Mouse (Mus musculus) thymus, postnatal 25 days (tissue): Measurements from ENCODE around the gene Hoxb8.
A peak's percentile ranks its signal among the peaks of the same experiment; 100 is the strongest.

Experiments used
- DNase-seq: peaks from one replicate; pipeline ENCODE4 v3.0.0; 2022

Hoxb8 gene

DNA sequence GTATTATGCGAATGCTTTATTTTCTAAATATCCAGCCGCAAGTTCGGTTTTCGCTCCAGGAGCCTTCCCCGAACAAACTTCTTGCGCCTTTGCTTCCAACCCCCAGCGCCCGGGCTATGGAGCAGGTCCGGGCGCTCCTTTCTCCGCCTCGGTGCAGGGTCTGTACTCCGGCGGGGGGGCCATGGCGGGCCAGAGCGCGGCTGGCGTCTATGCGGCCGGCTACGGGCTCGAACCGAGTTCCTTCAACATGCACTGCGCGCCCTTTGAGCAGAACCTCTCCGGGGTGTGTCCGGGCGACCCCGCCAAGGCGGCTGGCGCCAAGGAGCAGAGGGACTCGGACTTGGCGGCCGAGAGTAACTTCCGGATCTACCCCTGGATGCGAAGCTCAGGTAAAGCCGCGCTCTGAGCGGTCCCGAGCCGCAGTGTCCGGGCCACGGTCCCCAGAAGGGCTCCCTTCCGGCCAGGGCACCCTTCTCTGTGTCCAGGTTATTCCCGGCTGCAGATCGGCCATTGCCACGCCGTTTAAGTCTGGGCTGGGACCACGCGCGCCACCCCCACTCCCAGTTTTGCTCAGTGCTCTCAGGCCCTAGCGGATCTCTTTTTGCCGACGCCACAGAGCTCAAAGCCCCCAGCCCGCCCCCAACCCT is 5.2 kb downstream of the Hoxb8 start:
- no peak for DNase-seq

DNA sequence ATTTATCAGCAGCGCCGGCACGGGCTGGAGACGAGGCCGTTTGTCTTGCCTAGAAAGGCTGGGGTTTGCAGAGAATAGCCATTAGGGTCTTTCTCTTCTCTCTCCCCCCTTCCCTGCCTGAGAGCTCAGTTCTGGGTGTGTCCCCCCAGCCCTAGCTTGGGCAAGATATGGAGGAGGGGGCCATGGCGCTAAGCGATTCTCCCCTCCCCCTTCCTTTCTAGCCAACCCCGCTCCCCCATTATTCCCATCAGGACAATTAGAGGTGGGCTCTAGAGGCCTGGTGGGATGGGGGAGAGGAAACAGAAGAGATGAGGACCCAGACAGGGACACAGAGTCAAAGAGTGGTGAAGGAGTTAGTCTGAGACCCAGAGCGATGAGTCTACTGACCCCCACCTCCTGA is 5.7 kb downstream of the Hoxb8 start:
- DNase-seq, result no peak

DNA sequence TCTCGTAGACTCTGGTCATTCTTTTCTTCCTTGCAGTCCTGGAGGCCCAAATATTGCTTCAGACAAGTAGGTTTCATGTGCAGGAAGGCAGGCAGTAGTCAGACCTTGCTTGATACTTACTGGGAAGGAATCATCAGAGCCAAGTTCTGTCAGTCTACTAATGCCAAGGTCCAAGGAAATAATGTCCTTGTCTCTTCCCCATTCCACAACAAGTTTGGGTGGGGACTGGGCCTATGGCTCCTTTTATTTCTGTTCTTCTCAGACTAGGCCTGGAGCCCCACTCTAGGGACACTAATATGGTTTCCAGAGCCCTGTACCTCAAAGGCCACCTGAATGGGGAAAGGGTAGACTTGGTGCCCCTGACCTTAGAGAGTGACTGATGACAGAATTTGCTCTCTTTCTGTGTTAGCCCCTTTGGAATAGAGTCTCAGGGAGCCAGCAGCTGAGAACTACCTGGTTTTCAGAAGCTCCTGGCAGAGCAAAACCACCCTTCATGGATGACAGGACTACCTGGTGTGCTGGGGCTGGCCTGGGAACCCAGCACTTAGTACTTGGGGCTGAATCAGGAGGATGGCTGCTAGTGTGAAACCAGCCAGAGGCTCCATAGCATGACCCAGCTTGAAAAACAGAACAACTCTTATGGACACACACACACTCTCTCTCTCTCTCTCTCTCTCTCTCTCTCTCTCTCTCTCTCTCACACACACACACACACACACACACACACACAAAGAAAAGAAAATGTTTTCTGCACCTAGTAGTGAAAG is 6.9 kb downstream of the Hoxb8 start:
- no peak for DNase-seq

DNA sequence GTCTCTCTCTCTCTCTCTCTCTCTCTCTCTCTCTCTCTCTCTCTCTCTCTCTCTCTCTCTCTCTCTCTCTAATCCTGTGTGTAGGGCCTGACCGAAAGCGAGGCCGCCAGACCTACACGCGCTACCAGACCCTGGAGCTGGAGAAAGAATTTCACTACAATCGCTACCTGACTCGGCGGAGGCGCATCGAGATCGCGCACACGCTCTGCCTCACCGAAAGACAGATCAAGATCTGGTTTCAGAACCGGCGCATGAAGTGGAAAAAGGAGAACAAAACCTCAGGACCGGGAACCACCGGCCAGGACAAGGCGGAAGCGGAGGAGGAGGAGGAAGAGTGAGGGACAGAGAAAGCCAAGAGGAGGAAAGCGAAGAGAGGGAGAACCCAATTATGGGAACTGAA is 7.6 kb downstream of the Hoxb8 start:
- no peak for DNase-seq

GRCm38 (mm10) chr11:96289837-96290236 is 8.1 kb downstream of the Hoxb8 start:
- no peak for DNase-seq

DNA sequence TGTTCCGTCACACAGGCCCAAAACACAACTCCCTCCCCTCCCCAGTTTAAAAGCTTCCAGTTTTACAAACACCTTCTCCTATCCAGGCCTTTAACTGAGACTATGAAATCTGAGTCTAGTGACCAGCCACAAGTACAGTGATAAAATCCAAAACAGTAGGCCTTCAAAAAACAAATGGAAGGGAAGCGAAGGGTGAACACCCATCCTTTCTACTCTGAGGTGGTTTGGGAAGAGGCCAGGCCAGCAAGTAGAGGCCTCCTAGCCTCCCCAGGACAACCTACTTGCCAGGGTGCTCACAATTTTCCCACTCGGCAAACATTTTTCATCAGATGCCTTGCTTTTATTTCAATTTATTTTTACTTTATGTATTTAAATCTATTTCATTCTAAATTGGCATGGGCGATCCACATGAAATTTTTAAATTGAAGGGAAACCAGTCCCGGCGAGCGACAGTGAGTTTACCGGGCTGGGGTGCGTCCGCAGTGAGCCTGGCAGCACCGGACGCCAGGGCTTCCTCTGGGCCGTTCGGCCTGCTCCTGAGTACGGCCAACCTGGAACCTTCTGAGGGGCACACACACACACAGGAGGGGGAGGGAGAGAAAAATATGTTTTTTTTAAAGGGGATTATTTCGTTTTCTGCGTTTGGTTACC is 9.1 kb downstream of the Hoxb8 start:
- DNase-seq, result no peak

DNA sequence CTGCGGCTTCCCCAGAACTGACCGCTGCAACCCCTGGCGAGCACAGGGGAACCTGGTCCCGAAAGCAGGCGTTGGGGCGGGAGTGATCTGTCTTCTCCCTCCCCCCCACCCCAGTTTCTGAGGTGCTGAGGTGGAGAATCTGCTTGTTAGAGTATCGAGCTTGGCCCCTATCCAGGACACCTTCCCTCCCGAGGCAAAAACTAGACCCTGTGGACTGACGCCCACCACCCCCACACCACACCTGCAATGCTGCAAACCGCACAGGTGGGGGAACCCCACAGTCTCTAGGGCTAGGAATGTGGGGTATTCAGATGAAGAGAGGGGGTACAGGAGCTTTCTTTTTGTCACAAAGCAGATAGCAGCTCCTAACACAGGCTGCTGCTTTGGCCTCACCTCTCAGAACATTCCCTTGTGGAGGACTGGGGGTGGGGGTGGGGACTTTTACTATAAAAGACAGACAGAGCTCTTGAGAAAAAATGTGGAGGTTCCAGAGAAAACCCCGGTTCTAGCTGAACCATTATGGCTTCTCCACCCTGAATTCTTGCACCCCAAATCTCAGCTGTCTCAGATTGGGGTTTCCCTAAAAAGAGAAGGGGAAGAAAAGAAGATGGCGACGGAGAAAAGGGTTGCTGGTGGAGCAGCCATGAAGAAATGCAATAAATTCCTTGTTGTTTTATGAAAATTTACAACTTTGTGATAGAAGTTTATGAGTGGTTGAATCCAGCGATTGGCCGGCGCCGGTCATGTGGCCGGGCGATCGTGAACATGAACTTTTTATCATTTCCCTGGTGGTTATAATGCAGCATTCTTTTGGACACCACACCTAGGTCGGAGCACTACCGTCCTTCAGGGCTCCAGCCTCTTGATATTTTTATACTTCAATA is 10.2 kb downstream of the Hoxb8 start, which contains the start of gene Hoxb6:
Gene Hoxb6, plus strand, starts transcription at position 796 of the 884 bp plus-strand sequence.
- no peak for DNase-seq

DNA sequence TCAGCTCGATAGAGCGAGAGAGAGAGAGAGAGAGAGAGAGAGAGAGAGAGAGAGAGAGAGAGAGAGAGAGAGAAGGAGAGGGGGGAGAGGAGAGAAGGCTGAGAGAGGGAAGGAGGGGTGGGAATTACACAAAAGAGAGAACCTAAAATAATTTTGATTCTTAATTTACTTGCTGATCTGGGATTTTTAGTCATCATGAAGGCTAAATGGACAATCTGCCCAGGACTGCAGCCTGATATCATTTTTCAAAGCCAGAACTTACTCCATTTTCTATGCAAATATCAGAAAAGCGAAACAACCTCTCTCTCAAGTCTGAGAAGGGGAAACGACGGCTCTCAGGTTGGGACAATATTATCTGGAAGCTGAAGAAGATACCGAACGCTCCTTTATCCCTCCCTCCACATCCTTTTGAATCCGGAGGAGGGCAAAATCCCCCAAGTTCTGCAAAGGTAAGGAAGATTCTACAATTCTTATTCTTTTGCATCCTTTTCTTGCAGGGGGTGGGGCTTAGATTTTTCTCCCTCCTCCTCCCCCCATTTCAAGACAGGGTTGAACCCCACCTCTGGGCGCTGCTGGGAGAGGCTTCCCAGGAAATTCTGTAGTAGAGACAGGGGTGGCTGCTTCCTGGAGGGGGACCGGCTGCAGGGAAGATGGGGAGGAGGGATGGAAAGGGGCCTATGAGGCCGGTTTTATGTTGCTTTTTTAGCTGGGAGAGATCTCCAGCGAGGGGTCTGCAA is 11.0 kb downstream of the Hoxb8 start:
- DNase-seq, result no peak

DNA sequence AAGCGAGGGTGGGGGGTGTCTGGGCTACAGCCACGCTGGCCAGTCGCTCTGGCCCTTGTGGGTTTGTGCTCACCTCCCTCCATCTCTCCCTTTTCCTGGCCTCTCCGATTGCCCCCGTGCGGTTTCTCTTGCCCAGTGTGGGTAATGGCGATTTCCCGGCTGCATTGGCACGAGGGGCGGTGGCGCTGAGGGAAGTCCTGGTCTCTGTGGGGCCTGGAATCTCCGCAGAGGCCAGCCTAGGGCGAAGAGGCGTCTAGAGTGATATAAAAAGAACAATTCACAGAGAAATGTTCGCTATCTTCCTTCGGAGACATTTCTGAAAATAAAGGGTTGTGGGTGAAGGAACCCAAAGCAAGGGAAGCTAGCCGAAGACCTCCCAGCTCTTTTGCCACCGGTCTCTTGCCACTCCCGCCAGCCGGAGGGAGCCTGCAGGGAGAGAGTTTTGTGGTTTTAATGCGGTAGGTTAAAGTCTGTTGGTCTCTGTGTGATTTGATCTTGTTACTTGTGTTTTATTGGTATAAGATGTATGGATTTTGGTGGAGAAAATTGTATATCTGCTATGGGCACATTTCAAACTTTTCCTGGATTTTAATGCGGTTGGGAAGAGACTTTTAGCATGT is 11.7 kb downstream of the Hoxb8 start:
- DNase-seq, result no peak

GRCm38 (mm10) chr11:96294245-96295091 is 12.8 kb downstream of the Hoxb8 start:
- DNase-seq, result peak; percentile 76

DNA sequence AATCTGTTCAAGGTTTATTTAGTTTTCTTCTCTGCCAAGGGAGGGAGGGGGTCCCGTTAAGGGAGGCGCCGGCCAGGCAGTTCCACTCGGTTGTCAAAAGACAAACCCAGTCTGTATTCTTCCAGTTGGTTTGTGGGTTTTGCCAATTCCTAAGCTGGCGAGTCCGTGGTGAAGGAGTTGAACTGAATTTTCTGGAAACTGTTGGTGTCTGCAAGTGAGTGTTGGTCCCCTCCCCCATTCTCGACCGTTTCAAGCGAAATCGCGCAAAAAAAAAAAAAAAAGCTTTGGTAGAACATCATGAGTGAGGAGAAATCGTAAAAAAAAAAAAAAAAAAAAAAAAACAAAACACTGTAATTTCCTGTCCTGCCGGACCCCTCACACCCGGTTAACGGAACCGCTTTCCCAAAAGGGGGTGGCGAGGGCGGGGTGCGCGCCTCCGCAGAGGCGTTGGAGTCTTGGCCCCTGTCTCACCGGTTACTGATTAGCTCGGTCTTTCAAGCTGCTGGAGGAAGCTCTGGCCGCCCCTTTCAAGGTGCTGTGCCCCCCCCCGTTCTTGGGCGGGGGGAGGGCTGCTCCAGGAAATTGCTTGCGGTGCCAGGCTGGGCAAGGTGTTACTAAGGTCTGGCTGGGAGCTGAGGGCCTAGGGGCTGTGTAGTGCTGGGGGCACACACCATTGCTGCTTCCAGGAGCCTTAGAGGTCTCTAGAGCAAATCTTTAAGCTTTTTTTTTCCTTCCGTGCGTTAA is 13.6 kb downstream of the Hoxb8 start:
- DNase-seq, result no peak

DNA sequence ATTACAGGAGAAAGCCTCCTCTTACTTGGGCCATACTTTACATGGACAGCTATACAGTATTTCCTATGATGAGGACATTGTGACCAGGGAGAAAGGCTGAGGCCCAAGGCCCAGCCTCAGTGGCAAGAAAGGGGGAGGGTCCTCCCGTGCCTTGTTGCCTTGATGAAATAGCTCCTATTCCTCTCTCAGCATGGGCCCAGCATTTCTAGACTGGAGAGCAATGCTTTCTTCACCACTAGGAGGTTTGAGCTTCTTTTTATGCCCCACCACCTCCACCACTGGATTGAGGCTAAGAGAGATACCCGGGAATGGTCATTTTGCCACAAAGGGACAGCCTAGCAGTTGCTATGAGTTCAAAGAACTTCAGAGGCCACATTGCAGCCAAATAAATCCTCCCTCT is 15.3 kb downstream of the Hoxb8 start:
- DNase-seq, result no peak

DNA sequence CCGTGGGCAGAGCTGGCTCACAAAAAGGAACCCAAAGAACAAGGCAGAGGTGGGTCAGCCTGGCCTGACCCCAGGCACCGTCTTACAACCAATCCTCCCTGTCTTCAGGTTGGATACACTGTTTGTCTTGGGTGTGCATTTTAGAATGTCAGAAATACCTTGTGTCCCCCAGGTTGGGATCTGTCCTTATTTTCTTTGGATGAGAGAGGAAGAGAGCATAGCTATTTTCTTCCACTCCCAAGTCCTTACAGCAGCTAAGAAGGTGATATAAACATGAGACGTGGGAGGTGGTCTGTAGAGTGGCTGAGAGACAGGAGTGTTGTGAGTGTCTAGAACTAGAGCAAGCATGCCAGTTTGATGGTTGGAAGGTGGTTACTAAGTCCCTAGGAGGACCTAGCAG is 15.7 kb downstream of the Hoxb8 start:
- DNase-seq, result no peak

- DNase-seq, result no peak
Measured at GRCm38 (mm10) chr11:96297968-96298635, 16.4 kb downstream of the Hoxb8 start.

DNA sequence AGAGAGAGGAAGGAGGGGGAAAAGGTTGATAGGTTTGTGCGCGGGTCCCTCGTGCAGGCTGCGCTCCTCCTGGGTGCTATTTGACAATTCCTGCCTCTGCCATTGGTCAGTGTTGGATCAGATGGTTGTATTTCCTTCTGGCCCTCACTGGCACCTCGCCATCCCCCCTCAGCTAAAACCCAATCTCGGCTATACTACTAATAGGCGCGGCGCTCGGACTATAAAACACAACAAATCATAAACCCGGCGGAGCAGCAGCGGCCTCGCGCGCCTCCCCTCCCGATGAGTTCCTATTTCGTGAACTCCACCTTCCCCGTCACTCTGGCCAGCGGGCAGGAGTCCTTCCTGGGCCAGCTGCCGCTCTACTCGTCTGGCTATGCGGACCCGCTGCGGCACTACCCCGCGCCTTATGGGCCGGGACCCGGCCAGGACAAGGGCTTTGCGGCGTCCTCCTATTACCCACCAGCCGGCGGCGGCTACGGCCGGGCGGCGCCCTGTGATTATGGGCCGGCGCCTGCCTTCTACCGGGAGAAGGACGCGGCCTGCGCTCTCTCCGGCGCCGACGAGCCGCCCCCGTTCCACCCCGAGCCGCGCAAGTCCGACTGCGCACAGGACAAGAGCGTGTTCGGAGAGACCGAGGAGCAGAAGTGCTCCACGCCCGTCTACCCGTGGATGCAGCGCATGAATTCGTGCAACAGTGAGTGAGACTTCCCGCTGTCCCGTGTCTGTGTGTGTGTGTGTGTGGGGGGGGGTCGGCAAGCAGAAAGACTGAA is 17.4 kb downstream of the Hoxb8 start:
- DNase-seq, result no peak

GRCm38 (mm10) chr11:96299781-96300180 is 18.1 kb downstream of the Hoxb8 start:
- DNase-seq, result no peak

DNA sequence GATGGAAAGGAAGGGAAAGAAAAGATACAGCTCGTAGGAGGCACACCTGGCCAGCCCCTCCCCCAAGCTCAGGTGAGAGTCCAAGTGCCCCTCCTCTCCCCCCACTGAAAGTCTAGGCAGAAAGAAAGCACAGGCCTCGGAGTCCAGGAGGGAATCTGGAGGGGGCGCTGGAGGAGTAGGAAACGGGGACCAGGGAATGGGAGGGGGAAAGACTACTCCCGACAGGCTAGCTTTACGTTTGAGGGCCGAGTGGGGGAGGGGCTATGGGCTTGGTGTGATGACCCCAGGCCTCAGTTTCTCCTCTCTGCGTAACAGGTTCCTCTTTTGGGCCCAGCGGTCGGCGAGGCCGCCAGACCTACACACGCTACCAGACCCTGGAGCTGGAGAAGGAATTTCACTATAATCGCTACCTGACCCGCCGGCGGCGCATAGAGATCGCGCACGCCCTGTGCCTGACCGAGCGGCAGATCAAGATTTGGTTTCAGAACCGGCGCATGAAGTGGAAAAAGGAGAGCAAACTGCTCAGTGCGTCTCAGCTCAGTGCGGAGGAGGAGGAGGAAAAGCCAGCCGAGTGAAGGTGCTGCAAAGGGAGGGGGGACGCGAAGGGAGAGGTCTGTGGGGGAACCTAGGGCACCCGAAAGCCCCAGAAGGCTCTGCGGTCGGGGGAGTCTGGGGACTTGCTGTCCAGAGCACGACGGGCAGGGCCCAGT is 18.8 kb downstream of the Hoxb8 start:
- DNase-seq, result no peak

- no peak for DNase-seq
Measured at GRCm38 (mm10) chr11:96301064-96301431, 19.3 kb downstream of the Hoxb8 start.
